Mouse (Mus musculus) layer of hippocampus, postnatal 25 days (tissue): ENCODE results near the gene Khsrp. TPM values are rescaled to one million over a fixed set of nuclear protein-coding genes. Genes with fewer than 3 reads are reported as not detected.
A peak's percentile ranks its signal among the peaks of the same experiment; 100 is the strongest.

Experiments
- DNase-seq, 2 experiments: peaks; one replicate each; pipeline ENCODE4 v3.0.0; 2022; ENCODE audit warnings: mixed read lengths in 2 of 2, low spot score in 1 of 2; ENCODE audit errors: extremely low spot score in 1 of 2
- total RNA-seq, 2 experiments: library from RNA; stranded (reverse); gene quantifications; 2 replicates each; pipeline ENCODE4 v1.2.3; 2021

The Khsrp gene
- total RNA-seq, 2 experiments from 2014 or later: 113 to 117 TPM

DNA sequence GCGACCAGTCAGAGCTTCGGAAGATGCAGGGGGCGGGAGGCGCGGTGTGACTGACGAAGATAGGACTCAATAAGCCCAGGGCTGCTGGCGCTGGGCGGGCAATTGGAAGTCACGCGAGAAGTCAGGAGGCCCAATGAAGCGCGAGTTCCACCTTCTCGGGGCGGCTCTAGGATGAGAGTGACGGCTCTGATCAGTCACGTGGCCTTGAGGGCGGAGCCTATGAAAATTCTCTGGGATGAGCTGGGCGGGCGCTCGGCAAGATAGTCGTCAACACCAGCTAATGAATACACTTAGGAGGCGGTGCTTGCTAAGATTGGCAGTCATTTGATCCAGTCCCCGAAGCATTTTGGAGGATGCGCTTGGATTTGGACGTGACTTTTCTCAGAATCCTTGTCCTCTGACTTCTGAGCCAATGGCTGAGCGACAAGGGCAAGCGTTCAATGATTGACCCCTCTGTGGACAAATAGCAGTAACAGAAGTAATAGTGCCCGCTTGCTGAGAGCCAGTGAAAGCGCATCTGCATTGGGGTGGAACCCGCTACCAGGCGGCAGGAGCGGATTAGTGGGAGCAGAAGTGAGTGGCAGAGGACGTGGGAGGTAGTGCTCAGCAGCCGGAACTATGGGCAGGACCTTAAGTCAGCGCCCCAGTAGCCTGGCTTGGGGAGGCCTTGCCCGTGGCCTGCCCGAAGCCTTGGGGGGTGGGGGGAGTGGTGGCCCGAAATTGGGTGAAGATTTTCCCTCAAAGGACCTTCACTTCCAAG lies 519 bp upstream of the Khsrp start:
- DNase-seq: peak; percentile 87 to 91

DNA sequence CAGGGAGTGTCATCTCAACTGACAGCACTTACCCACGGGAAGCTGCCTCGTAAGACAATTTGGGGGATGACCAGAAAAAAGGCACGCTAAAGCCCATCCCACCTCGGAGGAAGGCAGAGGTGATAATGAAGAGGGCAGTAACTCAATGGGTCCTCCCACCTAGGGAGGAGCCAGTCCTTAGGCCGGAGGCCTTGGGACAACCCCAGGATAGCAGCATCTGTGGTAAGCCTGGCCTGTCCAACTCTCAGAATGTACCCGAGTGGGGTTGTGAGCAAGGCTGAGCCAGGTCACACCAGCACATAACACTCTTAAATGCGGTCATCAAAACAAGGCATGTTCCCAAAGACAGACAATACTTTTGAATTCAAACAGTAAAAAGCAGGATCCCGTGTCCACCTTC lies 1.6 kb downstream of the Khsrp start:
- no peak for DNase-seq

DNA sequence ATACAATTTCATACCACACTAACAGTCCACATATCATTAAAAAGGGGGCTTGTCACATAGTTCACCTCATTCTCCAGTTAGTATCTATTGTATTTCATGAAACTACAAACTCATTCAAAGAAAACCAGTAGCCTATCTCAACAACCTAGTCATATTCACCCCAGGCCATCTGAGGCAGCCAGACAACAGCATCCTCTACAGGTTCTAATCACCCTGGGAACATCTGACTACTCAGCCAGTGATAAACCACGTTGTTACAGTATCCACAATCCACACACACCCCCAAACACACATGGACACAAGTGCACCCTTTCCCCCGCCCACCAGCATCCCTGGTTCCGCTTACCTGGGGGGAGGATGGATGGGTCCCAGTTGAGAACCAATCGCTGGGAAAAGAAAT lies 3.9 kb downstream of the Khsrp start:
- DNase-seq: no peak

DNA sequence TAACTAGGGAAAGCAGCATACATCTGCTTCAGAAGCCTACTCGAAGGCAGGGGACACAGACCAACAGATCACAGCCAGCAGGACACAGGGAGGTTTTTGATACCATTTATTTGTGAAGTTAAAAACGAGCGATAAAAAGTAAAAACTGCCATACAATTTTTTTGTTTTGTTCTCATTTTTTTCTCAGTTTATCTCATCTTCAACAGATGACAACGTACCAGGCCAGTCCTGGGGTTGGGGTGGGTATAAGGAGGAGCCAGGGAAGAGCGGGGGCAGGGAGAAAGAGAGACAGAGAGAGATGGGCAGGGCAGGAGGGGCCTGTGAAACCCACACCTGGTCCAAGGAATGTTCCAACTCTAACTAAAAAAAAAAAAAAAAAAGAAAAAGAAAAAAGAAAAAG lies 10.4 kb downstream of the Khsrp start:
- DNase-seq: no peak

DNA sequence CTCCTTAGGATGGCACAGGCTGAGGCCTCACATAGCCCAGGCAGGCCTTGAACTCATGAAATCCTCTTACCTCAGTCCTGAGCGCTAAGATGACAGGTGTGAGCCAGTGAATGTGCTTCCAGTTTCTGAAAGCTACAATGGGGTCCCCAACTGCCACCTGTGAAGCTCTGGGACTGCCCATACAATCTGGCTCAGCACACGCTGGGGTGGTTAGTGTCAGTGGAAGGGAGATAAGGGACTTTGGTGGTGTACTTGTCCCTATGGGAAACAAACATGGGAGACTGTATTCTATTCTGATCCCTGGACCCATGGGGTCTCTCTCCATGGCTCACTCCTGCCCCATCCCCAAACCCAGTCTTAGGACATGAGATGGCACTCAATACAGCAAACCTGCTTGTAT lies 11.6 kb downstream of the Khsrp start:
- DNase-seq: no peak

DNA sequence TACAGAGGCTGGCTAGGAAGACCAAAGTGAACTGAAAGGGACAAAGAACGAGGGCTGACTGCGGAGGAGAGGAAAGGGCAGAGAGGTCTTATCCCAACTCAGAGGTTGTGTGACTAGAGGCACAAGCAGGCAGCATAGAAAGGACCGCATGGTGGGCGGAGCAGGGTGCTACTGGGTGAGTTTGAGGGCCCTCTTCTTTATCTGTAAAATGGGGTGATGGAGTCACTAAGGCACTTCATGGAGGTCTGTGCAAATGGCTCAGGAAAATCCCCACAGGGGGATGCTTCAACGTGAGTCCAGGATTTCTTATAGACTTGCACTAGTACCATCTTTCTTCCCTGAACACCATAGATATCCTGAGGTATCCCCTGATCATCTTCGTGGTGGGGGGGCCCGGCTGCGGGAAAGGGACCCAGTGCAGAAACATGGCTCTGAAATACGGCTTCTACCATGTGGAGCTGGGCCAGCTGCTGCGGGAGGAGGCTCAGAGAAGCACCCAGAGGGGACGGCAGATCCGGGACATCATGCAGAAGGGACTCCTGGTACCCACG lies 19.0 kb downstream of the Khsrp start:
- no peak for DNase-seq

DNA sequence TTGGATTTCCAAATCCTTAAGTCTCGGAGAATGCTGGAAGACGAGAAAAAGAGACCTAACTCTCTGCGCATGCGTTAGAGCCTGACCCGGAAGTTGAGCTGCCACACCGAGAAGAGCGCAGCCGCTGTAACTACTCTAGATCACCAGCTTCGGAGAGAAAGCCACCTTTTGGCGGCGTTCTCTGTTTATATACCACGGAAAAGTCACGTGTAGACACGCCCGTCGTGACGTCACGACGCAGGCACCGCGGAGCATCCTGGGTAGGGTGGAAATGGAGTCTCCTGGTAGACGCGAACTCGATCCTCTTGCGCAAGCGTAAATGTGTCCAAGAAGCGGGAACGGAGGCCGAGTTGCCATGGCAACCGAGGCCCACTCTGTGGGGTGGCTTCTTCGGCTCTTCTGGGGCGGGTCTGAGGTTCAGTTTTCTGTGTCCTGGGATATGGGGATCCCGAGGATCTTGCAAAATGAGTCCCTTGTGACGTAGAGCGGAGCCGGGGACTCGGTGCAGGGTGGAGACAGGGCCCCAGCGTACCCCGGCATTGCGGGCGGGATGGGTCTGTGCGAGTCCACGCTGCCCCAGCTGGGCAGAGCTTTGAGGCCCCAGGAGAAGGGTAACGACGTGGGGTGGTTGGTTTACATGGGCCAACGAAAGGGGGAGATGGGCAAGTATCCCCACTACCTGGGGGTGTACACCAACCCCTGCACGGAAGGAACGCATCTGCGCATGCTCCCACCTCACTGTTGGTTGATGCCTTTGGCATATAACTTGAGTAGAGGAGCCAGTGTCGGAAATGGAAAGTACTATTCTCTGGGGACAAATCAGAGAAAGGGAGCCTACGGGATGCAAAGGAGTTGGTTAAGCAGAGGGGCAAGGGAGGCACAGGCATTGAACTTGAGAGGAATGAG lies 19.8 kb downstream of the Khsrp start, which contains the start of the genes Gtf2f1 and Gm17949:
TSS of gene Gtf2f1 (minus strand) at position 53 of the 906 bp plus-strand sequence.
TSS of gene Gm17949 (plus strand) at position 234 of the 906 bp plus-strand sequence.
- peak; percentile 86 to 87 for DNase-seq

DNA sequence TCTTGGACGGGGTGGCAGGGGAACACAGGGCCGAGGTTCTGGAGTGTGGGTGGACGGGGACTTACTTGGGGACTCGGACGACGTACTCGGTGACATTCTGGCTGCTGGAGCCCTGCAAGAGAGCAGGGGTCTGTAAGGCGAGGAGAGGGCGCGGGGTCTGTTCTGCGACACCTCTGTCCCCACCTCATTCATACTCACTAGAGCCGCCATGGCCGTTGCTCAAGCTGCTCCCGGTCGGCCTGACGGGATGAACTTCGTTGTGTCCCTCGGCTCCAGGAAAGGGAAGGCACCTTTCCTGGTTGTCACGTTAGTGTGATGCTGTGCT lies 20.4 kb downstream of the Khsrp start:
- DNase-seq: no peak

DNA sequence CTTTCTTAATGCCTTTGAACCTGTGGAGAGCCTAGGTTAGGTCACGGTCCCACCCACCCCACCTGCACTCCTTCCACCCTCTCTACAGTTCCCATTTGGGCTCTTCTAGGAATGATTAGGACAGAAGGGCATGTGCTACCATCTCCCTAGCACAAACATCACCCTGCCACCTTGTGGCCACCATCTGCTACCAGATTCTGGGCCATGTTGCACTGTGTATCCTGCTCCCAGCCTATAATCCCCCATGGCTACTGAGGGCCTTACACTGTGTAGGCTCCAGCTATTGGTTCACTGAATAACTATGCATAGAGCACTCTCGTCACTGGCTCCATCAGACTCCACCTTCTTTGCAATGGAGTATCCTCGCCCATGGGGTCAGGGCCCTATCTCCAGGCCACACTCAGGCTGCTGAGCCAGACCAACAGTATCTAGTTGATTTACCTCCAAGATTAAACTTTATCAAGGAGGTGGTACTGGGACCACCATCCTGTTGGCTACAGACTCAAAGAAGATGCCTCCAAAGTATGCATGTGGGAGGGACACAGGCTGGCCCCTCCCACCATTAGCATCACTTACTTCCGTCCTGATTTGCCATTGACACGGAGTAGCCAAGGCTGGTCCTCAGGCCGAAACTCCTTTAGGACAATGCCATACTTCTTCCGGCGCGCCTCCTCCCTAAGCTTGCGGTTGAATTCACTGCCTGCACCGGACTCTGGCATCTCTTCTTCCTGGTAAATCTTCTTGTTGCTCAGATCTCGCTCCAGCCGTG lies 24.0 kb downstream of the Khsrp start:
- no peak for DNase-seq

DNA sequence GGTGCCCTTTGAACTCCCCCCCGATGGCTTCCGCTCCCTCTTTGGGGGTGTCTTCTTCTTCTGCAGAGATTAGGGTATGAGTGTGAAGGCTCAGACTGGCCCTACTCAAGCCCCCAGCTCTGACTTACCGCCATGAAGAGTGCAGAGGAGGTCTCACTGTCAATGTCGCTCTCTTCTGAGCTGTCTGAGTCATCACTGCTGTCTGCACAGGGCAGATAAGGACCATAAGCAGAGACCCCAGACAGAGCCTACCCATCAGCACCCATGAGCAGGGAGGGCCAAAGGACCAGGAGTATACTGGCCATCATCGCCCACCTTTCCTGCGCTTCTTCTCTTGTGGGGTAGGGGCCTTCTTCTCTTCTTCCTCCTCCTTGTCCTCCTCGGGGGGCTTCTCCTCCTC lies 27.3 kb downstream of the Khsrp start:
- DNase-seq: no peak

DNA sequence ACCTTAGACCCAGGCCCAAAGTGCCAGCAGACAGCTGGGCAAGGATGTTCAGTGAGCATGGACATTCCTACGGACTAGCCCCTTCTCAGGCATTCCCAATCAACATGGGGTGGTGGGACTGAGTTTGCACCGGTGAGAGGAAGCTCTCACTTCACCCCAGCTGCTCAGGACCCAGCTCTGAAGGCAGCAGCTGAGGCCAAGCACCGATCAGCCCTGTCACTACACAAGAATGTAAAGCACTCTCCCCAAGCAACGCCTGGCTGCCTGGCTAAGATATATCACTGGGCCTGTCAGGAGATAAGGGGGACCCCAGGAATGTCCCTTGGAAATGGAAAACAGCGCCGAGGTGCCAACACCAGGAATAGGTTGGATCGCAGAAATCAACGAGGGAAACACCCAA lies 30.1 kb downstream of the Khsrp start:
- no peak for DNase-seq

DNA sequence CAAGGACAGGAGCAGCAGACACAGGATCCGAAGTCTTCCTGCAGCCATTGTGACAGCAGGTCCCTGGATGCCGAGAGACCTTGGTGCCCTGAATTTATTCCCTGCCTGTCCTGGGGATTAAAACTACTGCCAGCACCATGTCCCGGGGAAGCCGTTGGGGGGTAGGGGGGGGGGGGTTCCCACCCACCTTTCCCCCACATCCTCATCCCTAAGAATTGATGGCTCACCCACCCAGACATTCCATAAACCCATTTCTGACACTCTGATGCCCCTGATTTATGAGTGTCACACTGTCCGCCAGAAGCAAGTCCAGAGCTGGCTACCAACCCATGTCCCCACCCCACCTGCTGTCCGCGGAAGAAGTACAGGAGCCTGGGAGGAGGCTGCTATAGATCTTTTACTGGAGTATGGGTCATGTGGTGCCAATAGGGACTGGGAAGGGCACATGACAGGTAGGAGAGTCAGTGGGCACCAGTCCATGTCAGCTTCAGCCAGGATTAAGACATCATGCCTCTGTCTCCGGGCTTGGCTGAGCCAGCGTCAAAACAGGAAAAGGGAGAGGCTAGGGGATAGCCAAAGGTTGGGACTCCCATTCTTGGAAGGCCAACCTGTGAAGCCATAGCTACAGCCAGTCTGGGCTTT lies 31.2 kb downstream of the Khsrp start, which contains the start of gene Pspn:
TSS of gene Pspn (minus strand) at position 51 of the 642 bp plus-strand sequence.
- DNase-seq: no peak

DNA sequence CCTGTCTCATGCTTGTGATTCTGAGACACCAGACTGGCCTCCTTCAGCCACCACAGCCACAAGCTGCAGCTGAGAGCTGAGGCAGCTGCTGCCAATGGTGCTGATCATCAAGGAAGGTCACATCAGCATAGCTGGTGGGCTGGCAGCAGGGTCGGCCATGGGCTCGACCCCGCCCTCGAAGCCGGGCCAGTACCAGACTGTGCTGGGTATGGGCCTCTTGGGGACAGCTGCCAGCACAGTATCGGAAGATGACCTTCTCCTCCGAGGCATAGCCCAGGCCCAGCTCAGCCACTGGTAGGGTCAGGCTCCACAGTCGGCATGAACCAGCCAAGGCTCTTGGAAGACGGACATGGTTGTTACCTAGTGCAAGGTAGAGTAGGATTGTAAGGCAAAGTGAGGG lies 31.9 kb downstream of the Khsrp start:
- DNase-seq: no peak

DNA sequence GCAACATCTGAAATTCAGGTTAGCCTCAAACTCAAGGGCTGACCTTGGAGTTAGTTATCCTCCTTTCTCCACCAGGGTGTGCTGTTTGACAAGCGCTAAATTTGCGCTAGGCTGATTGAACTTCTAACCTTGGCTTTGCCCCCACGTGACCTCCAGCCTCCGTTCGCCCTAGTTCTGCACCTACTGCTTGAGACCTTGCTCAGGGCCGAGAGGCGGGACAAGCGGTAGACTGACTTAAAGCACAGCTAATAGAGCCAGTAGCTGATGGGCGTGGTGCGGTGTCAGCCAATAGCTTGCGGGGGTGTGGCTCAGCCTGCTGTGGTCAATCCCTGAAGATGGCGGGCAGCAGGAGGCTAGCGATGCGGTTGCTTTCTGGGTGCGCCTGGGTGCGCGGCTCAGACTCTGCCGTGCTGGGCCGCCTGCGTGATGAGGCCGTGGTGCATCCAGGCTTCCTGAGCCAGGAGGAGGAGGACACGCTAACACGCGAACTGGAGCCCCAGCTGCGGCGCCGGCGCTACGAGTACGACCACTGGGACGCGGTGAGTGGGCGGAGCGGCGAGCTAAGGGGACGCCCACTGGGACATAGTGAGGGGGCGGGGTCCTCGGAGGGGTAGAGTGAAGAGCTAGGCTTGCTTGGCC lies 34.2 kb downstream of the Khsrp start, which contains the start of gene Alkbh7:
TSS of gene Alkbh7 (plus strand) at position 311 of the 639 bp plus-strand sequence.
- peak; percentile 74 to 82 for DNase-seq

DNA sequence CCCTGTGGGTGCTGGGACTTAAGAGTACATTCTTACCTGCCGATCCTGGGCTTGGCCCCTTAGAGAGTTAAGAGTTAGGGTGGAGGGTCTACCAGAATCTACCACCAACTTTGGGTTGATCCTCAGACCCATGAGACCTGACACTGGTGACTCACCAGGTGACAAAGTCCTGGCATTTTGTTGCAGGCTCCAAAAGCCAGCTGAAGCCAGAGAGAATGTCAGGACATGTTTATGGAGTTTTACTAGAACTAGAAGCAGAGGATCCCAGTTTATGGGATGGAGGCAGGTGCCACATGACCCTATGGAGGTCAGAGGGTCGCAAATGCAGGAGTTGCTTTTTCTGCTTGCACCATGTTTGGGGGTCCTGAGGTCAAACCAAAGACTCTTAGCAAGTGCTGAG lies 34.8 kb downstream of the Khsrp start:
- DNase-seq: no peak

DNA sequence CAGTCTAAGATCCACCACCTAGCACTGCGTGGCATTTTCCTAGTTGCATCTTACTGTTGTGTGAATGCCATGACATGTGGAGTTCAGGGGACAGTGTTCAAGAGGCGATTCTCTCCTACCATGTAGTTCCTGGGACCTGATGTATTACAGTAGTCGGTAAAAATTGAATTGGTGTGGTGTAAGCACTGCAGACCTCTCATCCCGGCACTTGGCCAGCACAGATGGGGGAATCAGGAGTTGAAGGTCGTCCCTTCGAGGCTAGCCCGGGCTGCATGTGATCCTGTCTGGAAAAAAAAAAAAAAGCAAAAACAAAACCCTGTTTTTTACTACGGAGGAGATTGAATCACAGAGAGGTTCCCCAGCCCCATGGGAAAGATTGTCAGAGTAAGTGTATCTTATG lies 36.3 kb downstream of the Khsrp start:
- DNase-seq: no peak

DNA sequence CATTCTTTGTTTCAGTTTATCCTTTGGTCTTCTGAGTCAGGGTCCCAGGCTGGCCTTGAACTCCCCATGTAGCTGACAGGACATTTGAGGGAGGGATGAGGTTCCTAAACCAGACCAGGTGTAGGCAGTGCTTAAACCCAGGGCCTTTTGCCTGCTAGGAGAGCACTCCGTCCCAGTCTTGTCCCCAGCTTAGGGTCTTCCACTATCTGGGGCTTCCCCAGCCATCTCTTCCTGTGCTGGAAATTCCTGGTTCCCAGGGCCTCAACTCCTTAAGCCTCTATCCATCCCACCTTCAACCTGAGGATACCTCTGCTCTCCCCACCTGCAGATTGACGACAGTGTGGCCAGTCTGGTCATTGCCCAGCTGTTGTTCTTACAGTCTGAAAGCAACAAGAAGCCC lies 40.4 kb downstream of the Khsrp start:
- peak in 1 of 2 experiments; percentile 4 for DNase-seq

DNA sequence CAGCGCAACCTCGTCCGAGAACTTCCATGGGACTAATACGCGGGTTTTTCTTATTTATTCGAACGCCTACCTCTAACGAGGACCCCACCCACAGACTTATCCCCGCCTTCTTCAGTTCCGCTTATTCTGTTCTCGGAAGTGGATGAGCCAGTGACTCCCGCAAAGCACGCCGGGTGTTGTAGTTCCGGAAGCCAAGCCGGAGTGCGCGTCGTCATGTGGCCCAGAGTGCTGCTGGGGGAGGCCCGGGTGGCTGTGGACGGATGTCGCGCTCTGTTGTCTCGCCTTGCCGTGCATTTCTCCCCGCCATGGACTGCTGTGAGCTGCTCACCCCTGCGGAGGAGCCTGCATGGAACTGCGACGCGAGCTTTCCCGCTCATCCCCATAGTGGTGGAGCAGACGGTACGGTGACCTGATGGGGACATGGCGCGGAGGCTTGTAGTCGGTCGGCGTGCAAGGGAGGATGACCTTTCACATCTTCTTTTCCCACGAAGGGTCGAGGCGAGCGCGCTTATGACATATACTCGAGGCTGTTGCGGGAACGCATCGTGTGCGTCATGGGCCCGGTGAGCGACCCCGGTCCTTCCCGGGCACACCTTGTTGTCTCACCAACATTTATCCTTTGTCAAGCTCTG lies 41.1 kb downstream of the Khsrp start, which contains the start of gene Clpp:
TSS of gene Clpp (plus strand) at position 191 of the 632 bp plus-strand sequence.
- DNase-seq: peak; percentile 80 to 86
